Mouse (Mus musculus): ENCODE results near the gene Nt5c. TPM values are rescaled to one million over a fixed set of nuclear protein-coding genes. Genes with fewer than 3 reads are reported as not detected.
"Not testable (repeated sequence)": the region's sequence is repeated elsewhere in the genome, so short reads cannot be mapped to it uniquely, and the experiment has no call there.

The Nt5c gene
- polyA plus RNA-seq, 1 experiment from 2014 or later: 145 TPM

- no peaks in the 10 kb centered on the region for H3K4me1 ChIP-seq (replicated peaks; ENCODE audit: control insufficient read depth, insufficient read depth)
- no peak overlapping the region for H3K9ac ChIP-seq (ENCODE audit: low read length)
- ATAC-seq (ENCODE audit: low FRiP score, low TSS enrichment) (no peak), DNase-seq (ENCODE audit: low spot score) (no peak)
- H3K27ac ChIP-seq (replicated peaks): peak overlapping the region; percentile 45; the same call in 1 of the 2 replicates
- no peaks in the 10 kb centered on the region for H3K9me3 ChIP-seq (ENCODE audit: control insufficient read depth, low read length)
- 49% methylated on average over 5 of the region's 5 CpGs for WGBS
- H3K36me3 ChIP-seq (ENCODE audit: control insufficient read depth, insufficient read depth, low read length): no peaks in the 10 kb centered on the region
- H3K4me3 ChIP-seq (ENCODE audit: low read depth, low read length): no peak overlapping the region
- no peaks in the 10 kb centered on the region for H3K27me3 ChIP-seq (ENCODE audit: control insufficient read depth, insufficient read depth, low read length)
- TF ChIP-seq EP300 (optimal IDR thresholded peaks at IDR 0.05): no peak
- no peak for TF ChIP-seq CTCF (IDR thresholded peaks at IDR 0.05; ENCODE audit: low read depth)
- H3K4me2 ChIP-seq (replicated peaks; ENCODE audit: low read depth): no peak overlapping the region
These were observed 29.8 kb downstream of the Nt5c start for GRCm38 (mm10) chr11:115461846-115462242.

- Histone ChIP-seq H3K9me3 (ENCODE audit: control insufficient read depth, low read length) (no peaks in the 10 kb centered on the region), H3K4me3 (ENCODE audit: low read depth, low read length) (no peak overlapping the region), H3K4me2 (replicated peaks; ENCODE audit: low read depth) (no peak overlapping the region), H3K36me3 (ENCODE audit: control insufficient read depth, insufficient read depth, low read length) (no peaks in the 10 kb centered on the region), H3K4me1 (replicated peaks; ENCODE audit: control insufficient read depth, insufficient read depth) (no peaks in the 10 kb centered on the region), H3K9ac (ENCODE audit: low read length) (no peak overlapping the region), H3K27ac (replicated peaks) (no peak overlapping the region), H3K27me3 (ENCODE audit: control insufficient read depth, insufficient read depth, low read length) (no peaks in the 10 kb centered on the region)
- DNase-seq (ENCODE audit: low spot score) (no peak), ATAC-seq (ENCODE audit: low FRiP score, low TSS enrichment) (no peak)
- 25% methylated on average over 8 of the region's 8 CpGs for WGBS
- TF ChIP-seq EP300 (optimal IDR thresholded peaks at IDR 0.05) (no peak), CTCF (IDR thresholded peaks at IDR 0.05; ENCODE audit: low read depth) (no peak)
These were observed 30.7 kb downstream of the Nt5c start for GRCm38 (mm10) chr11:115460976-115461375.

GRCm38 (mm10) chr11:115457405-115457804, 34.3 kb downstream of the Nt5c start:
- H3K36me3 ChIP-seq (ENCODE audit: control insufficient read depth, insufficient read depth, low read length): no peaks in the 10 kb centered on the region
- WGBS: 38% methylated on average over 6 of the region's 6 CpGs
- no peak overlapping the region for H3K27ac ChIP-seq (replicated peaks)
- no peak for TF ChIP-seq EP300 (optimal IDR thresholded peaks at IDR 0.05)
- no peak overlapping the region for H3K4me2 ChIP-seq (replicated peaks; ENCODE audit: low read depth)
- no peaks in the 10 kb centered on the region for H3K27me3 ChIP-seq (ENCODE audit: control insufficient read depth, insufficient read depth, low read length)
- no peak overlapping the region for H3K9ac ChIP-seq (ENCODE audit: low read length)
- no peak overlapping the region for H3K4me3 ChIP-seq (ENCODE audit: low read depth, low read length)
- H3K4me1 ChIP-seq (replicated peaks; ENCODE audit: control insufficient read depth, insufficient read depth): no peaks in the 10 kb centered on the region
- ATAC-seq (ENCODE audit: low FRiP score, low TSS enrichment) (no peak), DNase-seq (ENCODE audit: low spot score) (no peak)
- no peaks in the 10 kb centered on the region for H3K9me3 ChIP-seq (ENCODE audit: control insufficient read depth, low read length)

- Histone ChIP-seq H3K4me3 (ENCODE audit: low read depth, low read length) (no peak overlapping the region), H3K4me1 (replicated peaks; ENCODE audit: control insufficient read depth, insufficient read depth) (no peaks in the 10 kb centered on the region), H3K36me3 (ENCODE audit: control insufficient read depth, insufficient read depth, low read length) (no peaks in the 10 kb centered on the region), H3K4me2 (replicated peaks; ENCODE audit: low read depth) (no peak overlapping the region), H3K9ac (ENCODE audit: low read length) (no peak overlapping the region), H3K27ac (replicated peaks) (no peak overlapping the region), H3K27me3 (ENCODE audit: control insufficient read depth, insufficient read depth, low read length) (no peaks in the 10 kb centered on the region), H3K9me3 (ENCODE audit: control insufficient read depth, low read length) (no peaks in the 10 kb centered on the region)
- DNase-seq (ENCODE audit: low spot score) (peak; percentile 52), ATAC-seq (ENCODE audit: low FRiP score, low TSS enrichment) (peak; percentile 51)
- 70% methylated on average over 4 of the region's 5 CpGs for WGBS
- TF ChIP-seq EP300 (optimal IDR thresholded peaks at IDR 0.05): no peak
- no peak for TF ChIP-seq CTCF (IDR thresholded peaks at IDR 0.05; ENCODE audit: low read depth)
These were observed 35.5 kb downstream of the Nt5c start for GRCm38 (mm10) chr11:115456182-115456581.

- H3K4me1 ChIP-seq (replicated peaks; ENCODE audit: control insufficient read depth, insufficient read depth): no peaks in the 10 kb centered on the region
- WGBS: 88% methylated on average over 15 of the region's 15 CpGs
- H3K36me3 ChIP-seq (ENCODE audit: control insufficient read depth, insufficient read depth, low read length): no peaks in the 10 kb centered on the region
- no peak overlapping the region for H3K27ac ChIP-seq (replicated peaks)
- no peak overlapping the region for H3K4me2 ChIP-seq (replicated peaks; ENCODE audit: low read depth)
- TF ChIP-seq CTCF (IDR thresholded peaks at IDR 0.05; ENCODE audit: low read depth) (peak; percentile 41), EP300 (optimal IDR thresholded peaks at IDR 0.05) (no peak)
- DNase-seq (ENCODE audit: low spot score) (no peak), ATAC-seq (ENCODE audit: low FRiP score, low TSS enrichment) (no peak)
- no peaks in the 10 kb centered on the region for H3K27me3 ChIP-seq (ENCODE audit: control insufficient read depth, insufficient read depth, low read length)
- no peak overlapping the region for H3K4me3 ChIP-seq (ENCODE audit: low read depth, low read length)
- H3K9me3 ChIP-seq (ENCODE audit: control insufficient read depth, low read length): no peaks in the 10 kb centered on the region
- H3K9ac ChIP-seq (ENCODE audit: low read length): no peak overlapping the region
These were observed 36.0 kb downstream of the Nt5c start for GRCm38 (mm10) chr11:115455619-115456018.

- WGBS: 88% methylated on average over 6 of the region's 6 CpGs
- not testable (repeated sequence) for H3K36me3 ChIP-seq (ENCODE audit: control insufficient read depth, insufficient read depth, low read length); H3K27ac ChIP-seq (replicated peaks); H3K9ac ChIP-seq (ENCODE audit: low read length); H3K4me1 ChIP-seq (replicated peaks; ENCODE audit: control insufficient read depth, insufficient read depth); ATAC-seq (ENCODE audit: low FRiP score, low TSS enrichment); DNase-seq (ENCODE audit: low spot score); H3K4me3 ChIP-seq (ENCODE audit: low read depth, low read length); H3K27me3 ChIP-seq (ENCODE audit: control insufficient read depth, insufficient read depth, low read length); H3K4me2 ChIP-seq (replicated peaks; ENCODE audit: low read depth); H3K9me3 ChIP-seq (ENCODE audit: control insufficient read depth, low read length)
- TF ChIP-seq CTCF (IDR thresholded peaks at IDR 0.05; ENCODE audit: low read depth): 0 out of 2 replicates have a peak, but pooled peaks have one; percentile 7
These were observed 36.8 kb downstream of the Nt5c start for GRCm38 (mm10) chr11:115454822-115455221.
